Mouse (Mus musculus) embryonic facial prominence, embryonic 12.5 days (tissue): ENCODE results near the gene Cpvl. TPM values are rescaled to one million over a fixed set of nuclear protein-coding genes. Genes with fewer than 3 reads are reported as not detected.

Experiments
- ATAC-seq: fragments of 200-750 bp; cut with Nextera tagmentation; 2 replicates; pipeline ENCODE4 v1.8.0; 2017; ENCODE audit not compliant: insufficient number of reproducible peaks, insufficient read depth, low FRiP score, low TSS enrichment
- H3K27ac ChIP-seq: fragments of 300-500 bp; sonication (generic); 2 replicates; pipeline ENCODE4 v1.5.1; 2016; ENCODE audit warnings: mild to moderate bottlenecking
- H3K27me3 ChIP-seq: fragments of 300-500 bp; sonication (generic); 2 replicates; pipeline ENCODE4 v1.6.1; 2016; ENCODE audit warnings: mild to moderate bottlenecking, moderate library complexity
- H3K36me3 ChIP-seq: fragments of 300-500 bp; sonication (generic); 2 replicates; pipeline ENCODE4 v1.6.1; 2016; ENCODE audit warnings: mild to moderate bottlenecking
- H3K4me1 ChIP-seq: fragments of 300-500 bp; sonication (generic); 2 replicates; pipeline ENCODE4 v1.6.1; 2016
- H3K4me2 ChIP-seq: fragments of 300-500 bp; sonication (generic); replicated peaks from 2 replicates; pipeline ENCODE4 v1.6.1; 2016; ENCODE audit warnings: mild to moderate bottlenecking, moderate library complexity
- H3K4me3 ChIP-seq: fragments of 300-500 bp; sonication (generic); 2 replicates; pipeline ENCODE4 v1.5.1; 2016; ENCODE audit warnings: mild to moderate bottlenecking
- H3K9ac ChIP-seq: fragments of 300-500 bp; sonication (generic); 2 replicates; pipeline ENCODE4 v1.6.1; 2016; ENCODE audit warnings: mild to moderate bottlenecking, moderate library complexity
- H3K9me3 ChIP-seq: fragments of 300-500 bp; sonication (generic); 2 replicates; pipeline ENCODE4 v1.6.1; 2016; ENCODE audit warnings: mild to moderate bottlenecking, moderate library complexity
- WGBS: fragments of 180-500 bp; shearing (Covaris S2); methylation state at CpG from one replicate; pipeline ENCODE4 v1.1.7; 2016; 5-methylcytosine and 5-hydroxymethylcytosine counted together
- polyA plus RNA-seq: library from polyadenylated mRNA; unstranded; fragments of >200 nt; fragmentation: Nextera tagmentation; extraction: Ambion mirVana; gene quantifications from 2 replicates; pipeline ENCODE4 v1.2.1, GENCODE M21; 2016

Cpvl gene
- polyA plus RNA-seq, 1 experiment from 2014 or later = not detected

GRCm38 (mm10) chr6:53904186-53904585, 74.3 kb downstream of the Cpvl start:
- H3K9me3 ChIP-seq = no peaks in the 10 kb centered on the region
- H3K36me3 ChIP-seq = no peaks in the 10 kb centered on the region
- ATAC-seq = no peak
- WGBS = 53% methylated on average over 3 of the region's 3 CpGs
- peaks cover 27% of the 10 kb centered on the region for H3K4me1 ChIP-seq
- no peak overlapping the region for H3K4me3 ChIP-seq
- no peak overlapping the region for H3K27ac ChIP-seq
- H3K9ac ChIP-seq = no peak overlapping the region
- no peak overlapping the region for H3K4me2 ChIP-seq
- no peaks in the 10 kb centered on the region for H3K27me3 ChIP-seq

- H3K9ac ChIP-seq = no peak overlapping the region
- 48% methylated on average over 8 of the region's 8 CpGs for WGBS
- H3K4me2 ChIP-seq = no peak overlapping the region
- peaks cover 30% of the 10 kb centered on the region for H3K4me1 ChIP-seq
- ATAC-seq = peak; percentile 41; the same call in 1 of the 2 replicates
- no peak overlapping the region for H3K4me3 ChIP-seq
- no peaks in the 10 kb centered on the region for H3K27me3 ChIP-seq
- no peaks in the 10 kb centered on the region for H3K36me3 ChIP-seq
- no peak overlapping the region for H3K27ac ChIP-seq
- H3K9me3 ChIP-seq = no peaks in the 10 kb centered on the region
These were observed 76.7 kb downstream of the Cpvl start for GRCm38 (mm10) chr6:53901741-53902140.

GRCm38 (mm10) chr6:53897872-53898464, 80.5 kb downstream of the Cpvl start:
- no peak for ATAC-seq
- Histone ChIP-seq H3K4me3 (no peak overlapping the region), H3K27me3 (no peaks in the 10 kb centered on the region), H3K4me2 (no peak overlapping the region), H3K27ac (peak overlapping the region; percentile 66), H3K9me3 (no peaks in the 10 kb centered on the region), H3K9ac (no peak overlapping the region), H3K36me3 (no peaks in the 10 kb centered on the region), H3K4me1 (peaks cover 12% of the 10 kb centered on the region; the same call in 1 of the 2 replicates)
- WGBS = 30% methylated on average over 7 of the region's 7 CpGs

GRCm38 (mm10) chr6:53897126-53897525, 81.3 kb downstream of the Cpvl start:
- H3K9me3 ChIP-seq = no peaks in the 10 kb centered on the region
- WGBS = 87% methylated on average over 6 of the region's 6 CpGs
- peaks cover 12% of the 10 kb centered on the region; the same call in 1 of the 2 replicates for H3K4me1 ChIP-seq
- H3K9ac ChIP-seq = no peak overlapping the region
- no peaks in the 10 kb centered on the region for H3K36me3 ChIP-seq
- peak overlapping the region; percentile 66; the same call in 1 of the 2 replicates for H3K27ac ChIP-seq
- H3K4me2 ChIP-seq = no peak overlapping the region
- no peak overlapping the region for H3K4me3 ChIP-seq
- ATAC-seq = no peak
- H3K27me3 ChIP-seq = no peaks in the 10 kb centered on the region

- Histone ChIP-seq H3K9ac (no peak overlapping the region), H3K36me3 (no peaks in the 10 kb centered on the region), H3K4me1 (peaks cover 6% of the 10 kb centered on the region; the same call in 1 of the 2 replicates), H3K4me3 (no peak overlapping the region), H3K4me2 (no peak overlapping the region), H3K27ac (no peak overlapping the region), H3K27me3 (no peaks in the 10 kb centered on the region), H3K9me3 (no peaks in the 10 kb centered on the region)
- ATAC-seq = no peak
- WGBS = 83% methylated on average over 3 of the region's 3 CpGs
These were observed 84.7 kb downstream of the Cpvl start for GRCm38 (mm10) chr6:53893731-53894130.

- no peak for ATAC-seq
- no peaks in the 10 kb centered on the region for H3K9me3 ChIP-seq
- H3K27me3 ChIP-seq = no peaks in the 10 kb centered on the region
- no peaks in the 10 kb centered on the region for H3K36me3 ChIP-seq
- H3K27ac ChIP-seq = no peak overlapping the region
- H3K4me2 ChIP-seq = no peak overlapping the region
- no peak overlapping the region for H3K9ac ChIP-seq
- H3K4me1 ChIP-seq = no peaks in the 10 kb centered on the region
- WGBS = 37% methylated on average over 3 of the region's 3 CpGs
- H3K4me3 ChIP-seq = no peak overlapping the region
These were observed 87.4 kb downstream of the Cpvl start for GRCm38 (mm10) chr6:53891109-53891508.

GRCm38 (mm10) chr6:53884931-53885330, 93.5 kb downstream of the Cpvl start:
- H3K4me2 ChIP-seq = no peak overlapping the region
- H3K4me3 ChIP-seq = no peak overlapping the region
- no peaks in the 10 kb centered on the region for H3K36me3 ChIP-seq
- peaks cover 39% of the 10 kb centered on the region for H3K4me1 ChIP-seq
- no peak overlapping the region for H3K9ac ChIP-seq
- 71% methylated on average over 4 of the region's 4 CpGs for WGBS
- no peaks in the 10 kb centered on the region for H3K9me3 ChIP-seq
- no peak overlapping the region for H3K27ac ChIP-seq
- H3K27me3 ChIP-seq = no peaks in the 10 kb centered on the region
- no peak for ATAC-seq

- no peak overlapping the region for H3K27ac ChIP-seq
- no peaks in the 10 kb centered on the region for H3K9me3 ChIP-seq
- no peaks in the 10 kb centered on the region for H3K36me3 ChIP-seq
- no peaks in the 10 kb centered on the region for H3K27me3 ChIP-seq
- no peak for ATAC-seq
- WGBS = 90% methylated on average over 8 of the region's 8 CpGs
- H3K9ac ChIP-seq = no peak overlapping the region
- H3K4me3 ChIP-seq = no peak overlapping the region
- H3K4me1 ChIP-seq = peaks cover 39% of the 10 kb centered on the region
- H3K4me2 ChIP-seq = no peak overlapping the region
These were observed 94.0 kb downstream of the Cpvl start for GRCm38 (mm10) chr6:53884496-53884895.

- peaks cover 39% of the 10 kb centered on the region for H3K4me1 ChIP-seq
- H3K27ac ChIP-seq = 0 out of 2 replicates have a peak overlapping the region, but pooled peaks have one; percentile 51
- no peak overlapping the region for H3K4me2 ChIP-seq
- no peak overlapping the region for H3K4me3 ChIP-seq
- no peak for ATAC-seq
- 33% methylated on average over 7 of the region's 7 CpGs for WGBS
- no peaks in the 10 kb centered on the region for H3K36me3 ChIP-seq
- no peaks in the 10 kb centered on the region for H3K27me3 ChIP-seq
- H3K9me3 ChIP-seq = no peaks in the 10 kb centered on the region
- no peak overlapping the region for H3K9ac ChIP-seq
These were observed 95.1 kb downstream of the Cpvl start for GRCm38 (mm10) chr6:53883405-53883804.

- Histone ChIP-seq H3K27me3 (no peaks in the 10 kb centered on the region), H3K9me3 (no peaks in the 10 kb centered on the region), H3K4me2 (no peak overlapping the region), H3K27ac (0 out of 2 replicates have a peak overlapping the region, but pooled peaks have one; percentile 26), H3K36me3 (no peaks in the 10 kb centered on the region), H3K4me3 (no peak overlapping the region), H3K4me1 (peaks cover 39% of the 10 kb centered on the region), H3K9ac (no peak overlapping the region)
- WGBS = 42% methylated on average over 10 of the region's 10 CpGs
- ATAC-seq = no peak
These were observed 96.8 kb downstream of the Cpvl start for GRCm38 (mm10) chr6:53881623-53882022.

- Histone ChIP-seq H3K4me1 (peaks cover 39% of the 10 kb centered on the region), H3K36me3 (no peaks in the 10 kb centered on the region), H3K27me3 (no peaks in the 10 kb centered on the region), H3K9ac (no peak overlapping the region), H3K27ac (0 out of 2 replicates have a peak overlapping the region, but pooled peaks have one; percentile 26), H3K9me3 (no peaks in the 10 kb centered on the region), H3K4me3 (no peak overlapping the region), H3K4me2 (peak overlapping the region; percentile 32)
- ATAC-seq = no peak
- WGBS = 29% methylated on average over 5 of the region's 5 CpGs
These were observed 97.2 kb downstream of the Cpvl start for GRCm38 (mm10) chr6:53881235-53881606.

GRCm38 (mm10) chr6:53880530-53881234, 97.8 kb downstream of the Cpvl start:
- Histone ChIP-seq H3K4me2 (peak overlapping the region; percentile 32), H3K4me3 (no peak overlapping the region), H3K27me3 (no peaks in the 10 kb centered on the region), H3K9ac (no peak overlapping the region), H3K4me1 (peaks cover 39% of the 10 kb centered on the region), H3K36me3 (no peaks in the 10 kb centered on the region), H3K27ac (0 out of 2 replicates have a peak overlapping the region, but pooled peaks have one; percentile 18), H3K9me3 (no peaks in the 10 kb centered on the region)
- no peak for ATAC-seq
- 21% methylated on average over 14 of the region's 14 CpGs for WGBS
